Mouse (Mus musculus): ENCODE results near the gene Bag5. TPM values are rescaled to one million over a fixed set of nuclear protein-coding genes. Genes with fewer than 3 reads are reported as not detected.
"Not testable (repeated sequence)": the region's sequence is repeated elsewhere in the genome, so short reads cannot be mapped to it uniquely, and the experiment has no call there.

The Bag5 gene
- polyA plus RNA-seq, 1 experiment from 2014 or later, result 16.7 TPM

DNA sequence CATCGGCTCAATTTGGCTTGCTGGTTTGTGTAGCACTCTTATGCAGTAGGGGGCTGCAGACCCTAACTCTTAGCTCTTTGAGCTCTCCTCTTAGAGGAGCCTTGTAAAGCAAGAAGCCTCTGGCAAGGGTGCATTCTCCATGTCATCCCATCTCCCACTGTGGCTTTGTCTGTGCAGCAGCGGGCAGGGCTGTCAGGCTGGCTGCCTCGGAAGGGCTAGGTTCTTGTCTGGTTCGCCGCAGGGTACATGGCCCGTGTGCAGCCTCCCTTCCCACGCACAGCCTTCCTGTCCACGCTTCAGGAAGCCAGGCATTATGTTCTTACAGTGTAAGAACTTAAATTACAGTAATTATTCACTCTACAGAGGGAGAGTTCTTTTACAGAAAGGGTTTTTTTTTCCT lies 5.6 kb upstream of the Bag5 start:
- Histone ChIP-seq H3K9ac (replicated peaks) (no peak overlapping the region), H3K4me1 (ENCODE audit: insufficient read depth) (peaks cover 3% of the 10 kb centered on the region; the same call in 1 of the 2 replicates), H3K4me3 (ENCODE audit: low read depth, low read length) (no peak overlapping the region), H3K9me3 (ENCODE audit: low read length) (no peaks in the 10 kb centered on the region), H3K27me3 (ENCODE audit: insufficient read depth, low read length) (no peaks in the 10 kb centered on the region), H3K27ac (ENCODE audit: low read depth) (no peak overlapping the region), H3K36me3 (replicated peaks; ENCODE audit: insufficient read depth, low read length) (peaks cover 3% of the 10 kb centered on the region), H3K4me2 (ENCODE audit: low read depth, low read length) (no peak overlapping the region)
- TF ChIP-seq EP300 (IDR thresholded peaks at IDR 0.05; ENCODE audit: low read depth), result no peak
- TF ChIP-seq CTCF (IDR thresholded peaks at IDR 0.05; ENCODE audit: low read depth), result no peak
- no peak for DNase-seq
- WGBS (ENCODE audit: insufficient replicate concordance), result 76% methylated on average over 8 of the region's 8 CpGs
- no peak for ATAC-seq

DNA sequence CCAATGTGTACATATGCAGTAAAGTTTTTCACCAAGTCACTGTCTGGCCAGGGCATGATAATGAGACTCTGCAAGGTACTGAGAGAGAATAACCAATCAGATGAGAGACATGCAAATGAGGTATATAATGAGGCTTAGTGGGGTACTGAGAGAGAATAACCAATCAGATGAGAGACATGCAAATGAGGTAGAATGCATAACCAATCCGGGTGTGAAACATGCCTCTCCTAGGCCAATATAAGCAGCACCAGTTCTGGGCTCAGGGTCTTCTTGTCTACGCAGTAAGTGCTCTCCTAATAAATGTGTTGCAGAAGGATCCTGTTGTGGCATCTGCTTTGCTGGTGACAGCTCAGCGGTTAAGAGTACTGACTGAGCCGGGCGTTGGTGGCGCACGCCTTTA lies 3.4 kb upstream of the Bag5 start:
- 94% methylated on average over 7 of the region's 7 CpGs for WGBS (ENCODE audit: insufficient replicate concordance)
- no peaks in the 10 kb centered on the region for H3K9me3 ChIP-seq (ENCODE audit: low read length)
- H3K4me2 ChIP-seq (ENCODE audit: low read depth, low read length), result no peak overlapping the region
- no peaks in the 10 kb centered on the region for H3K27me3 ChIP-seq (ENCODE audit: insufficient read depth, low read length)
- H3K27ac ChIP-seq (ENCODE audit: low read depth), result no peak overlapping the region
- peaks cover 13% of the 10 kb centered on the region for H3K4me1 ChIP-seq (ENCODE audit: insufficient read depth)
- no peak for DNase-seq
- no peak overlapping the region for H3K4me3 ChIP-seq (ENCODE audit: low read depth, low read length)
- no peak for TF ChIP-seq CTCF (IDR thresholded peaks at IDR 0.05; ENCODE audit: low read depth)
- TF ChIP-seq EP300 (IDR thresholded peaks at IDR 0.05; ENCODE audit: low read depth), result no peak
- H3K9ac ChIP-seq (replicated peaks), result no peak overlapping the region
- no peaks in the 10 kb centered on the region for H3K36me3 ChIP-seq (replicated peaks; ENCODE audit: insufficient read depth, low read length)
- no peak for ATAC-seq

DNA sequence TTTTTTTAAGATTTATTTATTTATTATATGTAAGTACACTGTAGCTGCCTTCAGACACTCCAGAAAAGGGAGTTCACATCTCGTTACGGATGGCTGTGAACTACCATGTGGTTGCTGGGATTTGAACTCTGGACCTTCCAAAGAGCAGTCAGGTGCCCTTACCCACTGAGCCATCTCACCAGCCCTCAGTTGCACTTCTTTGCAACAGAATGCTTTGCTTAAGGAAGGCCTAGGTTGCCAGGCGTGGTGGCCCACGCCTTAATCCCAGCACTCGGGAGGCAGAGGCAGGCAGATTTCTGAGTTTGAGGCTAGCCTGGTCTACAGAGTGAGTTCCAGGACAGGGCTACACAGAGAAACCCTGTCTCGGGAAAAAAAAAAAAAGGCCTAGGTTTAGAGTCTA lies 823 bp upstream of the Bag5 start:
- H3K36me3 ChIP-seq (replicated peaks; ENCODE audit: insufficient read depth, low read length), result peaks cover 24% of the 10 kb centered on the region
- H3K4me3 ChIP-seq (ENCODE audit: low read depth, low read length), result peak overlapping the region; percentile 92
- not testable (repeated sequence) for DNase-seq; H3K27ac ChIP-seq (ENCODE audit: low read depth); H3K9ac ChIP-seq (replicated peaks); H3K9me3 ChIP-seq (ENCODE audit: low read length); ATAC-seq; H3K27me3 ChIP-seq (ENCODE audit: insufficient read depth, low read length)
- peaks cover 14% of the 10 kb centered on the region for H3K4me1 ChIP-seq (ENCODE audit: insufficient read depth)
- H3K4me2 ChIP-seq (ENCODE audit: low read depth, low read length), result peak overlapping the region; percentile 93
- 65% methylated on average over 6 of the region's 6 CpGs for WGBS (ENCODE audit: insufficient replicate concordance)

DNA sequence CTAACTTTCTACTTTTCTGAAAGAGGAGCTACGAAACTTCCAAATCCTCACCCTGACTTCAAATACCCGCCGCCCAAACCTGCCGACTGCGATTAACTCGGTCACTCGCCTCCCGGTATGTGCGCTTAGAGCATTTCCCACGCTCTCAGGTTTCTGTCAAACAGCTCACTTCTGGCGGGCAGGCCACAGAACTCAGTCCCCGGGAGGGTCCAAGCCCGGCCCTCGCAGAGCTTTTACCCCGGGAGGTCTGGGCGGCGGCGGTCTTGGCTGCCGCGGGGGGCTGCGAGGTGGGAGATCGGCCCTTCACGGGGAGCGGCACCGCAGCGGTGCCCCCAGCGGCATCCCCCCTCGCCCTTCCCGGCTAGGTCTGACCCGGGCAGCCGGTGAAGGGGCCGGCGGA lies 581 bp downstream of the Bag5 start:
- ATAC-seq (peak; percentile 20), DNase-seq (peak; percentile 33)
- Histone ChIP-seq H3K4me3 (ENCODE audit: low read depth, low read length) (peak overlapping the region; percentile 92), H3K36me3 (replicated peaks; ENCODE audit: insufficient read depth, low read length) (peaks cover 27% of the 10 kb centered on the region), H3K4me2 (ENCODE audit: low read depth, low read length) (peak overlapping the region; percentile 93), H3K9me3 (ENCODE audit: low read length) (no peaks in the 10 kb centered on the region), H3K9ac (replicated peaks) (peak overlapping the region; percentile 92), H3K27ac (ENCODE audit: low read depth) (peak overlapping the region; percentile 64), H3K27me3 (ENCODE audit: insufficient read depth, low read length) (no peaks in the 10 kb centered on the region), H3K4me1 (ENCODE audit: insufficient read depth) (peaks cover 14% of the 10 kb centered on the region)
- TF ChIP-seq EP300 (IDR thresholded peaks at IDR 0.05; ENCODE audit: low read depth) (no peak), CTCF (IDR thresholded peaks at IDR 0.05; ENCODE audit: low read depth) (no peak)
- WGBS (ENCODE audit: insufficient replicate concordance), result under 1% methylated on average over 28 of the region's 33 CpGs

DNA sequence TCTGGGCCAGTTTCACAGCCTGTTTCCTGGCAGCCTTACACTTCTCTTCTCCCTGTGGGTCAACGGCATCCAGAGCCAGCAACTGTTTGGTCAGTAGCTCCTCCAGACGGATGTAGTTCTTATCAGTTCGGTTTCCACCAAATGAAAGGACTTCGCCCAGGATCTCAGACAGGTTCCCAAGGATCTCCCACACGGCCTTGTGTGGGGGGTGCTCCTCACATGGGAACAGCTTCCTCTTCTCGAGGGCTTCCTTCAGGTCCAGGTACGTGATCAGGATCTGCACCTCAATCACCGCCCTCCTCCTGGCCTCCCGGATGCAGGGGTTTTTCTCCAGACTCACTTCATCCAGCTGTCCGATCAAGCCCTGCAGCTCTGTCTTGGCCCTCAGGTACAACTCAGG lies 3.0 kb downstream of the Bag5 start:
- ATAC-seq (no peak), DNase-seq (no peak)
- Histone ChIP-seq H3K4me3 (ENCODE audit: low read depth, low read length) (no peak overlapping the region), H3K9me3 (ENCODE audit: low read length) (no peaks in the 10 kb centered on the region), H3K27me3 (ENCODE audit: insufficient read depth, low read length) (no peaks in the 10 kb centered on the region), H3K4me2 (ENCODE audit: low read depth, low read length) (no peak overlapping the region), H3K9ac (replicated peaks) (no peak overlapping the region), H3K36me3 (replicated peaks; ENCODE audit: insufficient read depth, low read length) (peaks cover 27% of the 10 kb centered on the region), H3K27ac (ENCODE audit: low read depth) (no peak overlapping the region), H3K4me1 (ENCODE audit: insufficient read depth) (peaks cover 14% of the 10 kb centered on the region)
- TF ChIP-seq CTCF (IDR thresholded peaks at IDR 0.05; ENCODE audit: low read depth), result no peak
- TF ChIP-seq EP300 (IDR thresholded peaks at IDR 0.05; ENCODE audit: low read depth), result no peak
- WGBS (ENCODE audit: insufficient replicate concordance), result 90% methylated on average over 10 of the region's 10 CpGs

DNA sequence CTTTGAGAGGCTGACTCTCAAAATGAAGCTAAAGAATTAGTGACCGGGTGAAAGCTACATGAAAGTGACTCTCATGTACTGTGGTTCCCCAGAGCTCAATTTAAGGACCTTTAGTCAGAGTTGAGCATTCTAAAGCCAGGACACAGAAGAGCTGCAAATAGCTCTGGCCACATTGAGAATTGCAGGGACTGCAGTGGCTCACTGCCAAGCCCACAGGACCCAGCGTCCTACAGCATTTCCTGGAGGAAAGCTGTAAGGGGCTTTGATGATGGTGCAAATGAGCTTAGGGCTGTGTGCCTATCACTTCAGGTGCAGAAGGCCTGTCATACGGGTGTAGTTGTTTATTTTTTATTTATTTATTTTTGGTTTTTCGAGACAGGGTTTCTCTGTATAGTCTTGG lies 4.9 kb downstream of the Bag5 start:
- WGBS (ENCODE audit: insufficient replicate concordance), result 70% methylated on average over 4 of the region's 4 CpGs
- Histone ChIP-seq H3K9ac (replicated peaks) (no peak overlapping the region), H3K4me1 (ENCODE audit: insufficient read depth) (peaks cover 10% of the 10 kb centered on the region), H3K27me3 (ENCODE audit: insufficient read depth, low read length) (no peaks in the 10 kb centered on the region), H3K4me3 (ENCODE audit: low read depth, low read length) (no peak overlapping the region), H3K4me2 (ENCODE audit: low read depth, low read length) (no peak overlapping the region), H3K9me3 (ENCODE audit: low read length) (no peaks in the 10 kb centered on the region), H3K27ac (ENCODE audit: low read depth) (no peak overlapping the region), H3K36me3 (replicated peaks; ENCODE audit: insufficient read depth, low read length) (peaks cover 27% of the 10 kb centered on the region)
- no peak for ATAC-seq
- TF ChIP-seq EP300 (IDR thresholded peaks at IDR 0.05; ENCODE audit: low read depth) (no peak), CTCF (IDR thresholded peaks at IDR 0.05; ENCODE audit: low read depth) (no peak)
- DNase-seq, result no peak

Measured in liver, postnatal 0 days (tissue).